Comparison of ENCODE assay signal across 15 mouse cellular contexts in genomic region chr7:64576519-64576951, GRCm38 (mm10).
A peak's percentile ranks its signal among the peaks of the same experiment; 100 is the strongest.
DNase-seq lines count a peak whose midpoint lies in the region; ATAC-seq and TF ChIP-seq lines count a peak whose summit lies in the region.
"Had no signal": no experiment of that assay in that cellular context is flagged by ENCODE, and none has a peak within 500 bp of the region (broad histone marks: within the 10 kb centered on the region; RNA-seq: fewer than 3 reads in every experiment).

No protein-coding gene starts in this region.

- H3K4me2 ChIP-seq in embryonic facial prominence, embryonic 13.5 days, result no peak overlapping the region
- H3K4me2 ChIP-seq in kidney, postnatal 0 days (ENCODE audit: low read length), result no peak overlapping the region
- H3K4me2 ChIP-seq: heart, embryonic 15.5 days; liver, embryonic 13.5 days; midbrain, embryonic 11.5 days had no signal

- 0 out of 2 replicates have a peak overlapping the region, but pooled peaks have one; percentile 16 for H3K27ac ChIP-seq in embryonic facial prominence, embryonic 13.5 days
- no peak overlapping the region for H3K27ac ChIP-seq in embryonic facial prominence, embryonic 10.5 days (replicated peaks)
- H3K27ac ChIP-seq in kidney, postnatal 0 days, result no peak overlapping the region
- H3K27ac ChIP-seq: gastrocnemius, adult 2 months; heart, embryonic 15.5 days; liver, embryonic 13.5 days had no signal

- WGBS in embryonic facial prominence, embryonic 13.5 days, result 16% methylated on average over 1 of the region's 1 CpGs
- 59% methylated on average over 1 of the region's 1 CpGs for WGBS in embryonic facial prominence, embryonic 10.5 days
- WGBS in kidney, postnatal 0 days, result 25% methylated on average over 1 of the region's 1 CpGs

- H3K27me3 ChIP-seq in embryonic facial prominence, embryonic 13.5 days, result no peaks in the 10 kb centered on the region
- no peaks in the 10 kb centered on the region for H3K27me3 ChIP-seq in embryonic facial prominence, embryonic 10.5 days (replicated peaks; ENCODE audit: low read depth, poor library complexity, severe bottlenecking)
- H3K27me3 ChIP-seq in kidney, postnatal 0 days (ENCODE audit: insufficient read depth, low read length), result no peaks in the 10 kb centered on the region
- H3K27me3 ChIP-seq: heart, embryonic 15.5 days; liver, embryonic 13.5 days had no signal

- DNase-seq in embryonic facial prominence, embryonic 10.5 days (ENCODE audit: low spot score), result no peak
- DNase-seq in kidney, postnatal 0 days (ENCODE audit: low spot score), result peak; percentile 22
- no peak for DNase-seq in kidney, postnatal 10 days
- DNase-seq in fibroblast of lung, adult 2 months (ENCODE audit: low read depth), result peak; percentile 38
- DNase-seq in lung, postnatal 4 days, result peak; percentile 19 to 47
- no peak for DNase-seq in urinary bladder, adult 2 months (ENCODE audit: low spot score)
- DNase-seq: adrenal gland, adult 8-10 months; gastrocnemius, adult 2 months; layer of hippocampus, postnatal 36 days; liver, embryonic 13.5 days; retina, postnatal 1 day had no signal

- H3K4me3 ChIP-seq in embryonic facial prominence, embryonic 13.5 days, result no peak overlapping the region
- no peak overlapping the region for H3K4me3 ChIP-seq in embryonic facial prominence, embryonic 10.5 days
- H3K4me3 ChIP-seq in kidney, postnatal 0 days (replicated peaks; ENCODE audit: low read depth, low read length), result no peak overlapping the region
- H3K4me3 ChIP-seq: gastrocnemius, adult 2 months; heart, embryonic 15.5 days; liver, embryonic 13.5 days had no signal

- no peaks in the 10 kb centered on the region for H3K36me3 ChIP-seq in embryonic facial prominence, embryonic 13.5 days
- no peaks in the 10 kb centered on the region for H3K36me3 ChIP-seq in embryonic facial prominence, embryonic 10.5 days (replicated peaks)
- no peaks in the 10 kb centered on the region for H3K36me3 ChIP-seq in kidney, postnatal 0 days (ENCODE audit: insufficient read depth, low read length)
- H3K36me3 ChIP-seq: heart, embryonic 15.5 days; liver, embryonic 13.5 days had no signal

- H3K9ac ChIP-seq in embryonic facial prominence, embryonic 13.5 days, result no peak overlapping the region
- no peak overlapping the region for H3K9ac ChIP-seq in kidney, postnatal 0 days (ENCODE audit: low read depth, low read length)
- H3K9ac ChIP-seq: heart, embryonic 15.5 days; liver, embryonic 13.5 days had no signal

- ATAC-seq in embryonic facial prominence, embryonic 13.5 days (ENCODE audit: insufficient number of reproducible peaks, insufficient read depth, low FRiP score, low TSS enrichment, low read depth), result no peak
- ATAC-seq in kidney, postnatal 0 days (replicated peaks; ENCODE audit: low FRiP score, low read depth), result no peak
- no peak for ATAC-seq in CD4-positive, CD25-positive, alpha-beta regulatory T cell, adult 4 months

- no peaks in the 10 kb centered on the region for H3K9me3 ChIP-seq in embryonic facial prominence, embryonic 13.5 days
- no peaks in the 10 kb centered on the region for H3K9me3 ChIP-seq in embryonic facial prominence, embryonic 10.5 days
- H3K9me3 ChIP-seq in kidney, postnatal 0 days (replicated peaks; ENCODE audit: low read length), result no peaks in the 10 kb centered on the region
- H3K9me3 ChIP-seq: heart, embryonic 15.5 days had no signal

- peaks cover 4% of the 10 kb centered on the region; the same call in 1 of the 2 replicates for H3K4me1 ChIP-seq in embryonic facial prominence, embryonic 13.5 days
- peaks cover 11% of the 10 kb centered on the region for H3K4me1 ChIP-seq in embryonic facial prominence, embryonic 10.5 days
- H3K4me1 ChIP-seq in kidney, postnatal 0 days (replicated peaks; ENCODE audit: insufficient read depth, low read length), result no peaks in the 10 kb centered on the region
- H3K4me1 ChIP-seq: heart, embryonic 15.5 days; liver, embryonic 13.5 days had no signal

- no peak for TF ChIP-seq CTCF in kidney, postnatal 0 days (IDR thresholded peaks at IDR 0.05; ENCODE audit: low read depth)

Comparison
In these comparisons a context has a peak if more than half of its experiments do, and no peak if none do; other contexts are left out.
1. DNase-seq: peak in kidney, postnatal 0 days (single experiment), fibroblast of lung, adult 2 months (single experiment) and lung, postnatal 4 days (2 of 2); none in embryonic facial prominence, embryonic 10.5 days (single experiment), kidney, postnatal 10 days (single experiment) and urinary bladder, adult 2 months (single experiment).